ENCODE assay signal across 8 mouse cellular contexts in genomic region chr17:24427170-24427557, GRCm38 (mm10). TPM values are rescaled to one million over a fixed set of nuclear protein-coding genes. Genes with fewer than 3 reads are reported as not detected.
A peak's percentile ranks its signal among the peaks of the same experiment; 100 is the strongest.
DNase-seq lines count a peak whose midpoint lies in the region; ATAC-seq and TF ChIP-seq lines count a peak whose summit lies in the region.

No protein-coding gene starts in this region.

- peak overlapping the region; percentile 95 for H3K9ac ChIP-seq in heart, embryonic 11.5 days (ENCODE audit: low read depth, low read length)
- H3K9ac ChIP-seq in hindbrain, embryonic 11.5 days (ENCODE audit: low read depth, low read length): peak overlapping the region; percentile 80
- peak overlapping the region; percentile 56 for H3K9ac ChIP-seq in liver, embryonic 14.5 days (replicated peaks)

- no peaks in the 10 kb centered on the region for H3K27me3 ChIP-seq in heart, embryonic 11.5 days (ENCODE audit: control insufficient read depth, insufficient read depth, low read length)
- no peaks in the 10 kb centered on the region for H3K27me3 ChIP-seq in hindbrain, embryonic 11.5 days (ENCODE audit: control insufficient read depth, insufficient read depth, low read length)
- no peaks in the 10 kb centered on the region for H3K27me3 ChIP-seq in liver, embryonic 14.5 days (ENCODE audit: control insufficient read depth, insufficient read depth, low read length)
- H3K27me3 ChIP-seq in thymus, adult 2 months (ENCODE audit: control insufficient read depth, insufficient read depth, low read length): no peaks in the 10 kb centered on the region

- TF ChIP-seq CTCF in liver, embryonic 14.5 days (IDR thresholded peaks at IDR 0.05; ENCODE audit: low read depth): no peak
- TF ChIP-seq CTCF in thymus, adult 2 months (IDR thresholded peaks at IDR 0.05; ENCODE audit: borderline replicate concordance, control insufficient read depth, extremely low read depth, insufficient read depth, low read length, poor library complexity): no peak

- TF ChIP-seq EP300 in liver, embryonic 14.5 days (IDR thresholded peaks at IDR 0.05; ENCODE audit: low read depth): no peak

- H3K4me1 ChIP-seq in heart, embryonic 11.5 days (ENCODE audit: control insufficient read depth, insufficient read depth, low read length): peaks cover 11% of the 10 kb centered on the region; the same call in 1 of the 2 replicates
- peaks cover 7% of the 10 kb centered on the region; the same call in 1 of the 2 replicates for H3K4me1 ChIP-seq in brown adipose tissue, adult 24 weeks (ENCODE audit: control insufficient read depth, insufficient read depth, insufficient read length, low read length)
- no peaks in the 10 kb centered on the region for H3K4me1 ChIP-seq in hindbrain, embryonic 11.5 days (replicated peaks; ENCODE audit: control insufficient read depth, insufficient read depth, low read length)
- peaks cover 2 to 4% of the 10 kb centered on the region in 2 experiments; a peak in 2 of 4 replicates for H3K4me1 ChIP-seq in liver, embryonic 14.5 days (replicated peaks; ENCODE audit: control insufficient read depth in 2 of 2, insufficient read depth in 2 of 2, low read length in 1 of 2)
- H3K4me1 ChIP-seq in thymus, adult 2 months (replicated peaks; ENCODE audit: control insufficient read depth, insufficient read depth, low read length): peaks cover 7% of the 10 kb centered on the region; the same call in 1 of the 2 replicates

- whole genome bisulfite sequencing in heart, embryonic 11.5 days (ENCODE audit: insufficient replicate concordance): 5% methylated on average over 8 of the region's 8 CpGs
- WGBS in hindbrain, embryonic 11.5 days: 11% methylated on average over 8 of the region's 8 CpGs
- WGBS in liver, embryonic 14.5 days (ENCODE audit: insufficient replicate concordance): under 1% methylated on average over 8 of the region's 8 CpGs
- 23% methylated on average over 8 of the region's 8 CpGs for WGBS in thymus, adult 2 months

- no peak for ATAC-seq in heart, embryonic 11.5 days (replicated peaks; ENCODE audit: insufficient number of reproducible peaks, low FRiP score, low TSS enrichment)
- no peak for ATAC-seq in hindbrain, embryonic 11.5 days (ENCODE audit: low FRiP score)
- no peak for ATAC-seq in liver, embryonic 14.5 days (ENCODE audit: insufficient read depth)

- H3K27ac ChIP-seq in heart, embryonic 11.5 days (ENCODE audit: low read depth, low read length): peak overlapping the region; percentile 97
- H3K27ac ChIP-seq in brown adipose tissue, adult 24 weeks (replicated peaks; ENCODE audit: low read depth, low read length): peak overlapping the region; percentile 89
- 0 out of 2 replicates have a peak overlapping the region, but pooled peaks have one; percentile 2 for H3K27ac ChIP-seq in hindbrain, embryonic 11.5 days (ENCODE audit: low read depth, low read length)
- peak overlapping the region; percentile 32 for H3K27ac ChIP-seq in liver, embryonic 14.5 days
- H3K27ac ChIP-seq in thymus, adult 2 months (ENCODE audit: control insufficient read depth, insufficient read depth, low read length): no peak overlapping the region

- H3K36me3 ChIP-seq in heart, embryonic 11.5 days (ENCODE audit: control insufficient read depth, insufficient read depth, low read length): peaks cover 21% of the 10 kb centered on the region
- peaks cover 10% of the 10 kb centered on the region for H3K36me3 ChIP-seq in hindbrain, embryonic 11.5 days (ENCODE audit: control insufficient read depth, insufficient read depth, low read length)
- peaks cover 32% of the 10 kb centered on the region for H3K36me3 ChIP-seq in liver, embryonic 14.5 days (replicated peaks; ENCODE audit: control insufficient read depth, insufficient read depth, low read depth)
- peaks cover 27% of the 10 kb centered on the region for H3K36me3 ChIP-seq in thymus, adult 2 months (ENCODE audit: control insufficient read depth, insufficient read depth, low read length)

- no peak for DNase-seq in heart, adult 8-10 months (ENCODE audit: low spot score)
- peak; percentile 33 for DNase-seq in hindbrain, embryonic 11.5 days (ENCODE audit: low spot score)
- no peak for DNase-seq in liver, embryonic 14.5 days (ENCODE audit: low read depth in 3 of 3, low spot score in 3 of 3)
- DNase-seq in thymus, adult 2 months: no peak
- no peak for DNase-seq in cerebellum, adult 11 months
- no peak for DNase-seq in frontal cortex, postnatal 25 days (ENCODE audit: low spot score in 2 of 2)

- H3K4me2 ChIP-seq in heart, embryonic 11.5 days: peak overlapping the region; percentile 71
- H3K4me2 ChIP-seq in hindbrain, embryonic 11.5 days (replicated peaks; ENCODE audit: low read depth, low read length): peak overlapping the region; percentile 64
- H3K4me2 ChIP-seq in liver, embryonic 14.5 days (ENCODE audit: low read depth): peak overlapping the region; percentile 95

- peak overlapping the region; percentile 87 for H3K4me3 ChIP-seq in heart, embryonic 11.5 days (ENCODE audit: low read depth, low read length)
- peak overlapping the region; percentile 91 for H3K4me3 ChIP-seq in brown adipose tissue, adult 24 weeks (ENCODE audit: insufficient read depth, low read depth, low read length)
- H3K4me3 ChIP-seq in hindbrain, embryonic 11.5 days (ENCODE audit: low read depth, low read length): peak overlapping the region; percentile 60
- peak overlapping the region; percentile 61 to 81 for H3K4me3 ChIP-seq in liver, embryonic 14.5 days (ENCODE audit: insufficient read depth in 1 of 2, low read depth in 2 of 2, low read length in 2 of 2)
- no peak overlapping the region for H3K4me3 ChIP-seq in thymus, adult 2 months (ENCODE audit: control insufficient read depth, insufficient read depth, low read length)

- no peak for TF ChIP-seq POLR2A in thymus, adult 2 months (IDR thresholded peaks at IDR 0.05; ENCODE audit: control insufficient read depth, extremely low read depth, insufficient read depth, low read length, poor library complexity)

- H3K9me3 ChIP-seq in heart, embryonic 11.5 days (replicated peaks; ENCODE audit: control insufficient read depth, low read length): no peaks in the 10 kb centered on the region
- H3K9me3 ChIP-seq in hindbrain, embryonic 11.5 days (ENCODE audit: control insufficient read depth, low read length): no peaks in the 10 kb centered on the region
- H3K9me3 ChIP-seq in liver, embryonic 14.5 days (ENCODE audit: control insufficient read depth, low read length): no peaks in the 10 kb centered on the region

RNA-seq across cellular contexts. Expression of gene Eci1, which starts 0.7 kb away (rescaled TPM):
- 190 and 199 TPM in 2 replicates for polyA plus RNA-seq in heart, embryonic 11.5 days (2014; fragmentation: Nextera tagmentation; extraction: Ambion mirVana)
- 100 to 1,000 TPM; 455 to 534 (median 495) TPM for total RNA-seq in heart, adult 8-10 months (2022)
- polyA plus RNA-seq in brown adipose tissue, adult 24 weeks (2012; ENCODE audit: insufficient read depth, insufficient read length, missing spikeins): 1,121 and 1,239 TPM in 2 replicates
- 63.9 and 69.8 TPM in 2 replicates for polyA plus RNA-seq in hindbrain, embryonic 11.5 days (2014; fragmentation: Nextera tagmentation; extraction: Ambion mirVana)
- polyA plus RNA-seq in liver, embryonic 14.5 days (2012; rRNA removed): 42.3 and 48.3 TPM in 2 replicates
- polyA plus RNA-seq in liver, embryonic 14.5 days (2014; fragmentation: Nextera tagmentation; extraction: Ambion mirVana): 56.4 and 64.7 TPM in 2 replicates
- 41.6 and 57.0 TPM in 2 replicates for polyA plus RNA-seq in thymus, adult 2 months (2012; rRNA removed)

RNA-seq across cellular contexts. Expression of gene Rnps1, which starts 12.8 kb away (rescaled TPM):
- 262 and 267 TPM in 2 replicates for polyA plus RNA-seq in heart, embryonic 11.5 days (2014; fragmentation: Nextera tagmentation; extraction: Ambion mirVana)
- 10 to 100 TPM; 59.7 to 61.4 (median 60.7) TPM for total RNA-seq in heart, adult 8-10 months (2022)
- polyA plus RNA-seq in brown adipose tissue, adult 24 weeks (2012; ENCODE audit: insufficient read depth, insufficient read length, missing spikeins): 44.3 and 47.2 TPM in 2 replicates
- 360 and 364 TPM in 2 replicates for polyA plus RNA-seq in hindbrain, embryonic 11.5 days (2014; fragmentation: Nextera tagmentation; extraction: Ambion mirVana)
- polyA plus RNA-seq in liver, embryonic 14.5 days (2012; rRNA removed): 91.5 and 114 TPM in 2 replicates
- polyA plus RNA-seq in liver, embryonic 14.5 days (2014; fragmentation: Nextera tagmentation; extraction: Ambion mirVana): 90.6 and 96.3 TPM in 2 replicates
- polyA plus RNA-seq in thymus, adult 2 months (2012; rRNA removed): 241 and 251 TPM in 2 replicates

RNA-seq across cellular contexts. Expression of gene Dnase1l2, which starts 15.7 kb away (rescaled TPM):
- polyA plus RNA-seq in heart, embryonic 11.5 days (2014; fragmentation: Nextera tagmentation; extraction: Ambion mirVana): 0.86 and 1.6 TPM in 2 replicates
- 1 to 10 TPM in 3 of 4 experiments, under 1 TPM in 1; 0.91 to 1.4 (median 1.1) TPM for total RNA-seq in heart, adult 8-10 months (2022)
- polyA plus RNA-seq in brown adipose tissue, adult 24 weeks (2012; ENCODE audit: insufficient read depth, insufficient read length, missing spikeins): not detected in 2 replicates
- polyA plus RNA-seq in hindbrain, embryonic 11.5 days (2014; fragmentation: Nextera tagmentation; extraction: Ambion mirVana): 2.6 and 3.2 TPM in 2 replicates
- 2.1 and 2.3 TPM in 2 replicates for polyA plus RNA-seq in liver, embryonic 14.5 days (2012; rRNA removed)
- 0.14 and 0.46 TPM in 2 replicates for polyA plus RNA-seq in liver, embryonic 14.5 days (2014; fragmentation: Nextera tagmentation; extraction: Ambion mirVana)
- 11.3 and 18.2 TPM in 2 replicates for polyA plus RNA-seq in thymus, adult 2 months (2012; rRNA removed)

RNA-seq across cellular contexts. Expression of gene E4f1, which starts 42.9 kb away (rescaled TPM):
- 14.0 and 17.6 TPM in 2 replicates for polyA plus RNA-seq in heart, embryonic 11.5 days (2014; fragmentation: Nextera tagmentation; extraction: Ambion mirVana)
- total RNA-seq in heart, adult 8-10 months (2022): 10 to 100 TPM; 11.2 to 14.7 (median 11.9) TPM
- polyA plus RNA-seq in brown adipose tissue, adult 24 weeks (2012; ENCODE audit: insufficient read depth, insufficient read length, missing spikeins): 6.9 and 7.0 TPM in 2 replicates
- polyA plus RNA-seq in hindbrain, embryonic 11.5 days (2014; fragmentation: Nextera tagmentation; extraction: Ambion mirVana): 17.5 and 19.9 TPM in 2 replicates
- 17.1 and 19.9 TPM in 2 replicates for polyA plus RNA-seq in liver, embryonic 14.5 days (2012; rRNA removed)
- polyA plus RNA-seq in liver, embryonic 14.5 days (2014; fragmentation: Nextera tagmentation; extraction: Ambion mirVana): 4.5 and 5.0 TPM in 2 replicates
- 166 and 188 TPM in 2 replicates for polyA plus RNA-seq in thymus, adult 2 months (2012; rRNA removed)

RNA-seq across cellular contexts. Expression of gene Pgp, which starts 43.0 kb away (rescaled TPM):
- 75.8 and 77.2 TPM in 2 replicates for polyA plus RNA-seq in heart, embryonic 11.5 days (2014; fragmentation: Nextera tagmentation; extraction: Ambion mirVana)
- 10 to 100 TPM; 39.9 to 44.4 (median 41.4) TPM for total RNA-seq in heart, adult 8-10 months (2022)
- 40.0 and 47.3 TPM in 2 replicates for polyA plus RNA-seq in brown adipose tissue, adult 24 weeks (2012; ENCODE audit: insufficient read depth, insufficient read length, missing spikeins)
- polyA plus RNA-seq in hindbrain, embryonic 11.5 days (2014; fragmentation: Nextera tagmentation; extraction: Ambion mirVana): 60.1 and 64.6 TPM in 2 replicates
- polyA plus RNA-seq in liver, embryonic 14.5 days (2012; rRNA removed): 37.9 and 38.2 TPM in 2 replicates
- polyA plus RNA-seq in liver, embryonic 14.5 days (2014; fragmentation: Nextera tagmentation; extraction: Ambion mirVana): 70.4 and 76.7 TPM in 2 replicates
- polyA plus RNA-seq in thymus, adult 2 months (2012; rRNA removed): 58.8 and 65.4 TPM in 2 replicates
